Mouse (Mus musculus) forebrain, embryonic 13.5 days (tissue): ENCODE measurements around the gene Cmss1. TPM values are rescaled to one million over a fixed set of nuclear protein-coding genes. Genes with fewer than 3 reads are reported as not detected.

ENCODE experiments used
- ATAC-seq: fragments of 200-750 bp; cut with Nextera tagmentation; 2 replicates; pipeline ENCODE4 v1.8.0; 2017
- H3K27ac ChIP-seq: fragments of 300-500 bp; sonication (generic); 2 replicates; pipeline ENCODE4 v1.5.1; 2015; ENCODE audit warnings: inconsistent platforms, mild to moderate bottlenecking, moderate library complexity
- H3K27me3 ChIP-seq: fragments of 300-500 bp; sonication (generic); 2 replicates; pipeline ENCODE4 v1.6.1; 2015; ENCODE audit warnings: mild to moderate bottlenecking, inconsistent platforms
- H3K36me3 ChIP-seq: fragments of 300-500 bp; sonication (generic); 2 replicates; pipeline ENCODE4 v1.6.1; 2015; ENCODE audit warnings: mild to moderate bottlenecking, inconsistent platforms; ENCODE audit not compliant: poor library complexity, severe bottlenecking
- H3K4me1 ChIP-seq: fragments of 300-500 bp; sonication (generic); 2 replicates; pipeline ENCODE4 v1.6.1; 2015; ENCODE audit warnings: inconsistent platforms
- H3K4me2 ChIP-seq: fragments of 300-500 bp; sonication (generic); 2 replicates; pipeline ENCODE4 v1.6.1; 2015; ENCODE audit warnings: inconsistent platforms, mild to moderate bottlenecking, moderate library complexity
- H3K4me3 ChIP-seq: fragments of 300-500 bp; sonication (generic); 2 replicates; pipeline ENCODE4 v1.5.1; 2015; ENCODE audit warnings: mild to moderate bottlenecking, inconsistent platforms
- H3K9ac ChIP-seq: fragments of 300-500 bp; sonication (generic); 2 replicates; pipeline ENCODE4 v1.6.1; 2015; ENCODE audit warnings: mild to moderate bottlenecking, inconsistent platforms
- H3K9me3 ChIP-seq: fragments of 300-500 bp; sonication (generic); replicated peaks from 2 replicates; pipeline ENCODE4 v1.6.1; 2016; ENCODE audit warnings: inconsistent platforms
- WGBS: fragments of 180-500 bp; shearing (Covaris S2); methylation state at CpG from one replicate; pipeline ENCODE4 v1.1.7; 2015; 5-methylcytosine and 5-hydroxymethylcytosine counted together
- polyA plus RNA-seq: library from polyadenylated mRNA; unstranded; fragments of >200 nt; fragmentation: Nextera tagmentation; extraction: Ambion mirVana; gene quantifications from 2 replicates; pipeline ENCODE4 v1.2.1, GENCODE M21; 2015

The Cmss1 gene
- polyA plus RNA-seq, 1 experiment from 2014 or later = 45.2 TPM

DNA sequence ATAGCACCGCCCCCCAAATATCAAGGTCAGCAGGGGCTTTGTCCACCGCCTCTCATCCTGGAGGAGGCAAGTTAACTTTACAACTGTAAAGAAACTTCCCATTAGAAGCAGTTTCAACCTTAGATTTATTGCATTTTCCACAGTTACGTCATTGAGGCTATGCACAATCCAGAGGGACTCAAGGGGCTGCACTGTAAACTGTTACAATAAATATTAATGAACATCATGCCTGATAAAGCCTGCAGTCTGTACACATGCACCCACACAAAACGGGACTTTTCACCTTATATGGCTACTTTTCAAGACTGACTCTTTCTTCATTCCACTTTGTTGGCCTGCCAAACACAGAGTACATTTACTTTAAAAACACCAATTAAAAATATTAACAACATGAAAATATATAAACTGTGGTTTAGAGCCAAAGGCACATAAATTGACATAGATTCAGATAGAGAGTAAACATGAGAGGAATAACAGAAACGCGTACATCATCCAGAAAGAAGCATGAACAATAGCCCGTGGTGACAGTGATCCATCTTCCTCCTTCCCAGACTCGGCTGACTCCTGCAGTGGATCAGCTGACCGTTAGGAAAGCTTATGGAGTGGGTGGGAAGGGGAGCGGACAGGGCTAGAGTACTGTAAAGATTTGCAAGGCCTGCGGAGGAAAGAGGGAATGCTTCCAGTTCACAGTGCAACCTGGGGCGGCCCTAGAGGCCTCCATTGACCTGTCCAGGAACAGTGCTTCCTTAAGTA, 122.4 kb downstream of the Cmss1 start:
- no peaks in the 10 kb centered on the region for H3K36me3 ChIP-seq
- no peaks in the 10 kb centered on the region for H3K4me1 ChIP-seq
- H3K9me3 ChIP-seq = no peaks in the 10 kb centered on the region
- ATAC-seq = no peak
- H3K4me2 ChIP-seq = no peak overlapping the region
- 79% methylated on average over 12 of the region's 12 CpGs for WGBS
- no peaks in the 10 kb centered on the region for H3K27me3 ChIP-seq
- no peak overlapping the region for H3K4me3 ChIP-seq
- H3K9ac ChIP-seq = no peak overlapping the region
- H3K27ac ChIP-seq = no peak overlapping the region

DNA sequence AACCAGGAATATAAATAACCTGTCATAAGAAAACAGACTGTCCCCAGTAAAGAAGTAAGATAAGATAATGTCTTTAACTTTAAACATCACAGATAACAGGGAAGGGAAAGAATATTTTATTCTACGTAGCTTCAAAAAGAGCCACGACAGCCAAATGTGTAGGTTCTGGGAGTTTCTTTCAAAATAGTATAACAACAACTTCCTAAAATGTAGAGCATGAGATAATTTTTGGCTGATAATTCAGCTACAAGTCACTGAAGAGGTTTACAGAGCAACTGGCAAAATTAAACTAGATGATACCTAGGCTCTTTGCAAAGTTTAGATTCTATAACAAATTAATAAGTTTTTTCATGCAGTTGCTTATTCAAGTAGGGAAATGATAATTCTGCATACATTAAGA, 123.2 kb downstream of the Cmss1 start:
- Histone ChIP-seq H3K9ac (no peak overlapping the region), H3K27ac (no peak overlapping the region), H3K4me1 (no peaks in the 10 kb centered on the region), H3K36me3 (no peaks in the 10 kb centered on the region), H3K9me3 (no peaks in the 10 kb centered on the region), H3K27me3 (no peaks in the 10 kb centered on the region), H3K4me2 (no peak overlapping the region), H3K4me3 (no peak overlapping the region)
- 89% methylated on average over 2 of the region's 2 CpGs for WGBS
- no peak for ATAC-seq

DNA sequence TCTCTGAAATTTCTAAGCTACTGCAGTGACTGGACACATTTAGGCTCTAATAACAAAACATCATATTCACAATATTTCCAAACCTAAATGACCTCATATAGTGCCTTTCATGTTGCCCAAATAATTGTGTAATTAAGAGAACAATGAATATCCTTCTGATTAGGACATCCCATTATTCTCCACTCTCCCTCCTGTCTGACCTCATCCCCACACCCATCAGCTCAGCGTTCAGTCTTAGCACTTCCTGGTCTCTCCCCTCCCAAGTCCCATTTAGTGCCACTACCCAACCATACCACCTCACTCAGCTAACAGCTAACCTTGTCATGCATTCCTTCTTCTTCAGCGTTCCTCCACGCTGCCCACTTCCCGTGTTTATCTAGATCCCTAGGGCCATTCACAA, 123.8 kb downstream of the Cmss1 start:
- H3K4me1 ChIP-seq = no peaks in the 10 kb centered on the region
- H3K9me3 ChIP-seq = no peaks in the 10 kb centered on the region
- no peak for ATAC-seq
- no peak overlapping the region for H3K27ac ChIP-seq
- no peak overlapping the region for H3K4me2 ChIP-seq
- WGBS = 80% methylated on average over 4 of the region's 4 CpGs
- H3K9ac ChIP-seq = no peak overlapping the region
- H3K36me3 ChIP-seq = no peaks in the 10 kb centered on the region
- H3K27me3 ChIP-seq = no peaks in the 10 kb centered on the region
- no peak overlapping the region for H3K4me3 ChIP-seq

DNA sequence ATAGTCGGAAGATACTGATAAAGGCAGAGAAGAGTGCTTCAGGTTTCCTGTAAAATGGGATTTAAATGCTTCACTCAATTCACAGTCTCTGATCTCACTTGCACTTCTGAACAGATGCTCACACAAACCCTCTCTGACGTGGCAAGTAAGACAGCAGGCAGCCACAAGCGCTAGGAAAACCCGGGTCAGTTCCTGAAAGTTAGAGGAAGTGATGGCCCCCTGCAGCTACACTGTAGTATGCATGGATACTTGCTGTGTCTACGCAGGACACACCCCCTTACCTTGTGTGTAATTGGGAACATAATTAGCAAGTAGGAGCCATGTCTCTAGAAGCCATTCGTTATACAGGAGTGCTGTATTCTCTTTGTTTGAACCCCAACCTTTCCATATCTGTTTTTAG, 124.4 kb downstream of the Cmss1 start:
- H3K36me3 ChIP-seq = no peaks in the 10 kb centered on the region
- no peak overlapping the region for H3K9ac ChIP-seq
- no peaks in the 10 kb centered on the region for H3K27me3 ChIP-seq
- ATAC-seq = no peak
- no peak overlapping the region for H3K4me2 ChIP-seq
- no peaks in the 10 kb centered on the region for H3K4me1 ChIP-seq
- 45% methylated on average over 6 of the region's 6 CpGs for WGBS
- H3K4me3 ChIP-seq = no peak overlapping the region
- H3K9me3 ChIP-seq = no peaks in the 10 kb centered on the region
- no peak overlapping the region for H3K27ac ChIP-seq

DNA sequence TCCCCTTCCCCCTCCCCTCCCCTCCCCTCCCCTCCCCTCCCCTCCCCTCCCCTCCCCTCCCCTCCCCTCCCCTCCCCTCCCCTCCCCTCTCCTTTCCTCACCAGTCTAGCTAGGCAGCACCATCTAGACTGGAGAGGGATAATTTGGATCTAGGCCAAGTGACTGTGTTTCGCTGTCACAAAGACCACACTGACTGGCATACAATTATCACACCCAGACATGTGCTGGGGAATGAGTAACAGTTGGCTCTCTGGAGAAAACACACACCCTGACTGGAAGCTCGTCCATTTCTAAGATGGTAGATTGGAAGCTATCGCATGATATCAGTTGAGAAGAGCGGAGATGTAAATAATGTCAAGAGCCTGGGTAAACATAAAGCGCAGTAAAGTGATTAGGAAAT, 126.9 kb downstream of the Cmss1 start:
- H3K4me2 ChIP-seq = no peak overlapping the region
- H3K9ac ChIP-seq = no peak overlapping the region
- no peak overlapping the region for H3K4me3 ChIP-seq
- 0 out of 2 replicates have a peak, but pooled peaks cover 6% of the 10 kb centered on the region for H3K9me3 ChIP-seq
- H3K4me1 ChIP-seq = no peaks in the 10 kb centered on the region
- ATAC-seq = peak; percentile 97
- H3K36me3 ChIP-seq = no peaks in the 10 kb centered on the region
- no peaks in the 10 kb centered on the region for H3K27me3 ChIP-seq
- no peak overlapping the region for H3K27ac ChIP-seq
- 59% methylated on average over 5 of the region's 5 CpGs for WGBS

DNA sequence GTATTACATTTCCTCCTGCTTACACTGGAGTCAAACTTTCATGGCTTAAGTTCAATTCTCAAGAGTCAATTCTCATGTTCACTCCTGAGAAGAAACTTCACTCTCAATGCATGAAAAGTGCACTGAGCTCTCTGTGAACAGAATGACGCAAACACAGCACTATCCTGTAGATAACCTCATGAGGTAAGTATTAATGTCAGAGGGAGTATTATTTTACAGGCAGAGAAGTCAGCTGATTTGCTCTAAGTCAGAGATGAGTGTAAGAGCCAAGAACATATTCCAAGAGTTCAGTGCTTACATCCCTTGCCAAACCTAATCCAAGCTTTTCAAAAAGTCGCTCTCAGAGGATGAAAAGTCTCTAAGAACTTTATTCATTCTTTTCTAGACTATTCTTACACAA, 128.2 kb downstream of the Cmss1 start:
- Histone ChIP-seq H3K4me3 (no peak overlapping the region), H3K9me3 (0 out of 2 replicates have a peak, but pooled peaks cover 6% of the 10 kb centered on the region), H3K9ac (no peak overlapping the region), H3K27ac (no peak overlapping the region), H3K4me2 (no peak overlapping the region), H3K36me3 (no peaks in the 10 kb centered on the region), H3K27me3 (no peaks in the 10 kb centered on the region), H3K4me1 (0 out of 2 replicates have a peak, but pooled peaks cover 3% of the 10 kb centered on the region)
- 97% methylated on average over 2 of the region's 2 CpGs for WGBS
- ATAC-seq = no peak

DNA sequence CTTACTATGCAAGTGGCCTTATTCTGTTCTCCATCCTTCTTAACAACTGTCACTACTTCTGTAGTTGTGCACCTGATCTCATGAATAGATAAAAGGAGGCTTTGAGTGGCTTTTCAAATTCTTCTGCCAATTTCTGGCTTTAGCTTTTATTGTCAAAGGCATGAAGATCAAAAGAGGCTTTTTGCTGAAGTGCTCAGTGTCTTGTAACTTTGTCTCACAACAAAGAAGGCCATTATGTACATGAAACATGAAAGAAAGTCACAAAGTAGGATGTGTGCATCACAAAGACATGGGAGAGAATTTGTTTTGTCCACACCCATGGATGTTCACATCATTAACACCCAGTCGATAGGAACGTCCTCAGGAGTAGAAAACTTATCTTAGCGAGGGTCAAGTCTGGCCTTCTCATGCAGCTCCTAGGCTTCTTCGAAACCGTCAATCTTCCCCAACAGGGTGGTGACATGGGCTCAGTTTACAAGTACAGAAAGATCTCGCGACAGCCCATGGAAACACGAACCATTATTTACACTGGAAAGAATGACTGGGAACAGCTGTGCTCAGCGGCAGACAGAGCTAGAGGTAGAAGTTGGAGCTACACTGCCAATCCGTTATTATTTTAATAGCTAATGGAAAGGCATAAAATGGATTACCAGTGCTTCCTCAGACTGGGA, 133.1 kb downstream of the Cmss1 start:
- 70% methylated on average over 10 of the region's 10 CpGs for WGBS
- Histone ChIP-seq H3K4me2 (no peak overlapping the region), H3K9ac (no peak overlapping the region), H3K27ac (no peak overlapping the region), H3K27me3 (no peaks in the 10 kb centered on the region), H3K9me3 (0 out of 2 replicates have a peak, but pooled peaks cover 6% of the 10 kb centered on the region), H3K4me3 (no peak overlapping the region), H3K36me3 (no peaks in the 10 kb centered on the region), H3K4me1 (0 out of 2 replicates have a peak, but pooled peaks cover 3% of the 10 kb centered on the region)
- ATAC-seq = no peak

DNA sequence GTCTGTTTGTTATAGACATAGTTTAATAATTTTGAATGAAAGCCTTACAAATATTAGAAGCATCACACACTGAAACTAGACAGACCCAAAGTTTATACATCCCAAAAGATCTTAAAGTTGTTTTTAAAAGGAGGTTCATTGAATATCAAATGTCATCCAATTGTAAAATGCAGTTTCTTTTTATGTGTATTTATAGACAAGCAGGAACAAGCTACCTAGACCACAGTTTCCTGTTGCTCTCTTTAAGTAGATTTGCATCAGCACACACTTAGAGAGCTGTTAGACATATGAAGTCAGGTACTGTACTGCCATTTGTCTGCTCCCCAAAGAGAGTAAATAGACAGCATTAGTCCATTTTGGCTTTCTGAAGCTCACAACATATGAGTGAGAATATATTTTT, 135.6 kb downstream of the Cmss1 start:
- H3K27me3 ChIP-seq = no peaks in the 10 kb centered on the region
- ATAC-seq = no peak

DNA sequence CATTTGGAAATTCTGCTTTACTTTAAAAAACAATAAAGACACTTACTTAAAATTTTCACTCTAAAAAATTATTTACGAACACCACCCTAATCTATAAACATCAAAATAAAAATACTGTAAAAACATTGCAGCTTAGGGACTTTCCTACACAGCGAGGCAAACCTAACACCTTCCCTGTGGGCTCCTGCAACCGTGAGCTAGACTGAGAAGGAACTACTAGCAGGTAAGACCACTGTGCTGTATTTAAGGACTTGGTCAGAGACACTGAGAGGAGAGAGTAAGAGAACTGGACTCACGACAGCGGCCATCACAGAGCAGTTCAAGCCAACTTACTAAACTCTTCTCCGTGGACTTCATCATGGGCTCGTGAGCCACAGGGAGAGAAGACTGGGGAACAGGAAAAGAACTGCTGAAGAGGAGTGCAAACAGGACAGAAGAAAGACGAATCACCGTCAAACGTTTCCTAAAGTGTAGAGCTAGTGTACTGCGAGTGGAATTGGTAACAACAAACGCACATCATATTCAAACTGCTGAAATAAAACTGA, 136.3 kb downstream of the Cmss1 start:
- no peak overlapping the region for H3K4me2 ChIP-seq
- no peak overlapping the region for H3K27ac ChIP-seq
- H3K9ac ChIP-seq = no peak overlapping the region
- H3K36me3 ChIP-seq = no peaks in the 10 kb centered on the region
- no peak overlapping the region for H3K4me3 ChIP-seq
- WGBS = 94% methylated on average over 12 of the region's 12 CpGs
- H3K27me3 ChIP-seq = no peaks in the 10 kb centered on the region
- H3K9me3 ChIP-seq = no peaks in the 10 kb centered on the region
- 0 out of 2 replicates have a peak, but pooled peaks cover 3% of the 10 kb centered on the region for H3K4me1 ChIP-seq
- no peak for ATAC-seq

More for the DNA sequence above, 135.6 kb downstream of the Cmss1 start:
- no peak overlapping the region for H3K4me3 ChIP-seq
- H3K4me2 ChIP-seq = no peak overlapping the region
- 0 out of 2 replicates have a peak, but pooled peaks cover 3% of the 10 kb centered on the region for H3K4me1 ChIP-seq
- H3K9me3 ChIP-seq = no peaks in the 10 kb centered on the region
- no peak overlapping the region for H3K27ac ChIP-seq
- no peak overlapping the region for H3K9ac ChIP-seq
- H3K36me3 ChIP-seq = no peaks in the 10 kb centered on the region

DNA sequence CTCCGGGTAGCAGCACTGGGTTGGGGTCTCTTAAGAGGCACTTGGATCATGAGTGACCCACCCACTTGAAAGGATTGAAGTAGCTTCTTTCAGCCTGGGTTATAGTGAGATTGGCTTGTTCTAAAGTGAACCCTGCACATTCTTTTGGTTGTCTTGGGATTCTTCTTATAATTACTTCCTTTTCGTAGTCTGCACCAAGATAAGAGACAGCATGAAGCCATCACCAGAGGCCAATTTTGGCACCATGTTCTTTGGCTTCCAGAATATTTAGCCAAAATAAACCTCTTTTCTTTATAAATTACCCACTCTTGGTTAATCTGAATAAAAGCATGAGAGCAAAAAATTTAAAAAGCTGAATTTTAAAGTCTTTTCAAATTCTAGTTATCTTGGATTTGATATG, 136.8 kb downstream of the Cmss1 start:
- H3K4me1 ChIP-seq = 0 out of 2 replicates have a peak, but pooled peaks cover 3% of the 10 kb centered on the region
- 74% methylated on average over 2 of the region's 2 CpGs for WGBS
- no peaks in the 10 kb centered on the region for H3K9me3 ChIP-seq
- H3K27ac ChIP-seq = no peak overlapping the region
- no peak overlapping the region for H3K4me2 ChIP-seq
- H3K36me3 ChIP-seq = no peaks in the 10 kb centered on the region
- no peak overlapping the region for H3K4me3 ChIP-seq
- no peak overlapping the region for H3K9ac ChIP-seq
- ATAC-seq = no peak
- no peaks in the 10 kb centered on the region for H3K27me3 ChIP-seq

DNA sequence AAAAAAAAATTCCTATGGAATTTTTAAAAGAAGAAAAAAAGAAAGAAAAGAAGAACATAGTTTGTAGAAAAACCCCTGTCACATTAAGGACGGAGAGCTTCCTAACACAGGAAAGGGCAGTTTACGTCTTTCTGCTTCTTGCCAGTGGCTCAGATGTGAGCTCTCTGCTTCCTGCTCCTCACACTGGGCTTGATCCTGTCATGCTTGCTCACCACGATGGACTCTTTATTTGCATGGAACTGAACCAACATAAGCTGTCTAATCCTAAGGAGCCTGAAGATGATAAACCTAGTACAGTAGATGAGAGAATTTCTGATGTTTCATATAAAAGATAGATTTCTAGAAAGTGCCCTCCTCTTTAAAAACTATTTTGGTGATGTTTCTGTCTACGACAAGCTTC, 137.4 kb downstream of the Cmss1 start:
- WGBS = 76% methylated on average over 4 of the region's 4 CpGs
- H3K4me2 ChIP-seq = no peak overlapping the region
- 0 out of 2 replicates have a peak, but pooled peaks cover 3% of the 10 kb centered on the region for H3K4me1 ChIP-seq
- no peaks in the 10 kb centered on the region for H3K36me3 ChIP-seq
- H3K9me3 ChIP-seq = no peaks in the 10 kb centered on the region
- ATAC-seq = no peak
- no peak overlapping the region for H3K9ac ChIP-seq
- H3K27ac ChIP-seq = no peak overlapping the region
- no peak overlapping the region for H3K4me3 ChIP-seq
- H3K27me3 ChIP-seq = no peaks in the 10 kb centered on the region

DNA sequence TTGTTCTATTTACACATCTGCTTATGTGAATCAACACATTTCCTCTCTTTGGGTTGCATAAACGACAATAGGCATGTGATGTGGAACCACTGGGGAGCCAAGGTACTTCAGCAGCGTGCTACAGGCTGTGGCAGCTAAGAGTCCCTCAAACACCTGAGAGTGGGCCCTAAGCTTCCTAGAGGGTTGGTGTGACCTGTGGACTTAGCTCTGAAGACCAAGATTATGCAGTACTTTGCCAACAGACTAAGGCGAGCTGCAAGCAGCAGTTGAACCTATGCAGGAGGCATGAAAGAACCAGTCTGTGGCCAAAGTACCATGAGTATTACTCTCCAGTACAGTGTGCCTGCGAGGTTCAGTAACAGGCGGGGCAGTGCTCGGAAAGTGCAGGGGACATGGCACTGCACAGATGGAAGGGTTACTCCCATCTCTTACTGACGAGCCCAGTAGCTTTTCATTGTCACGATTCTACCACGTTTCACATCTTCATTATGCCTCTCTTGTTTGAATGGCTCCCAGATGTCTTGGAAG, 141.2 kb downstream of the Cmss1 start:
- WGBS = 90% methylated on average over 9 of the region's 9 CpGs
- ATAC-seq = no peak

More for the DNA sequence above, 141.2 kb downstream of the Cmss1 start:
- no peak overlapping the region for H3K9ac ChIP-seq
- no peak overlapping the region for H3K4me3 ChIP-seq
- H3K4me2 ChIP-seq = no peak overlapping the region
- H3K27ac ChIP-seq = no peak overlapping the region
- H3K27me3 ChIP-seq = no peaks in the 10 kb centered on the region
- H3K9me3 ChIP-seq = no peaks in the 10 kb centered on the region
- H3K36me3 ChIP-seq = no peaks in the 10 kb centered on the region
- H3K4me1 ChIP-seq = no peaks in the 10 kb centered on the region
